Mouse (Mus musculus) limb, embryonic 14.5 days (tissue): Measurements from ENCODE around the gene Klf15. TPM values are rescaled to one million over a fixed set of nuclear protein-coding genes. Genes with fewer than 3 reads are reported as not detected.
A peak's percentile ranks its signal among the peaks of the same experiment; 100 is the strongest.

Experiments used
- ATAC-seq: fragments of 200-750 bp; cut with Nextera tagmentation; 2 replicates; pipeline ENCODE4 v1.8.0; 2017; ENCODE audit warnings: low read depth, moderate number of reproducible peaks, moderate TSS enrichment; ENCODE audit not compliant: low FRiP score
- DNase-seq: peaks from one replicate; pipeline ENCODE4 v3.0.0-alpha.2; 2015; ENCODE audit warnings: low spot score
- H3K27ac ChIP-seq: fragments of 300-500 bp; sonication (generic); replicated peaks from 2 replicates; pipeline ENCODE4 v1.5.1; 2014; ENCODE audit warnings: low read depth, mild to moderate bottlenecking, low read length, moderate library complexity, mixed read lengths
- H3K27me3 ChIP-seq: fragments of 300-500 bp; sonication (generic); 2 replicates; pipeline ENCODE4 v1.6.1; 2014; ENCODE audit warnings: low read length, mixed read lengths; ENCODE audit not compliant: control insufficient read depth, insufficient read depth
- H3K36me3 ChIP-seq: fragments of 300-500 bp; sonication (generic); 2 replicates; pipeline ENCODE4 v1.6.1; 2014; ENCODE audit warnings: mild to moderate bottlenecking, low read length, moderate library complexity, mixed read lengths; ENCODE audit not compliant: control insufficient read depth, insufficient read depth
- H3K4me1 ChIP-seq: fragments of 300-500 bp; sonication (generic); 2 replicates; pipeline ENCODE4 v1.6.1; 2014; ENCODE audit warnings: antibody characterized with exemption, low read length, mixed read lengths; ENCODE audit not compliant: control insufficient read depth, insufficient read depth
- H3K4me2 ChIP-seq: fragments of 300-500 bp; sonication (generic); replicated peaks from 2 replicates; pipeline ENCODE4 v1.6.1; 2014; ENCODE audit warnings: low read depth, mild to moderate bottlenecking, low read length, moderate library complexity; ENCODE audit not compliant: severe bottlenecking
- H3K4me3 ChIP-seq: fragments of 300-500 bp; sonication (generic); replicated peaks from 2 replicates; pipeline ENCODE4 v1.5.1; 2014; ENCODE audit warnings: low read length
- H3K9ac ChIP-seq: fragments of 300-500 bp; sonication (generic); 2 replicates; pipeline ENCODE4 v1.6.1; 2014; ENCODE audit warnings: mild to moderate bottlenecking, low read depth, low read length, moderate library complexity; ENCODE audit not compliant: severe bottlenecking
- H3K9me3 ChIP-seq: fragments of 300-500 bp; sonication (generic); 2 replicates; pipeline ENCODE4 v1.6.1; 2016; ENCODE audit warnings: low read length; ENCODE audit not compliant: control insufficient read depth
- POLR2A ChIP-seq: fragments of 200-500 bp; IDR thresholded peaks from 2 replicates; pipeline ENCODE4 v1.8.0; 2012; ENCODE audit warnings: inconsistent platforms, mild to moderate bottlenecking, moderate library complexity, borderline replicate concordance; ENCODE audit not compliant: insufficient read depth, insufficient read length; ENCODE audit errors: extremely low read depth
- WGBS: fragments of 180-500 bp; shearing (Covaris S2); extraction: QIAGEN DNeasy Blood & Tissue Kit; methylation state at CpG from one replicate; pipeline ENCODE4 v1.1.7; 2014; 5-methylcytosine and 5-hydroxymethylcytosine counted together
- polyA plus RNA-seq, 2 experiments: library from polyadenylated mRNA; depleted of rRNA in 1 of 2; stranded (reverse) in 1 of 2; unstranded in 1 of 2; fragments of >200 nt; fragmentation: Nextera tagmentation in 1 of 2; extraction: Ambion mirVana in 1 of 2; gene quantifications; 2 replicates each; pipeline versions ENCODE4 v1.2.1 to v1.2.3; 2012 to 2014

The Klf15 gene
- polyA plus RNA-seq, 2 experiments, result 5.3 to 7.0 TPM

DNA sequence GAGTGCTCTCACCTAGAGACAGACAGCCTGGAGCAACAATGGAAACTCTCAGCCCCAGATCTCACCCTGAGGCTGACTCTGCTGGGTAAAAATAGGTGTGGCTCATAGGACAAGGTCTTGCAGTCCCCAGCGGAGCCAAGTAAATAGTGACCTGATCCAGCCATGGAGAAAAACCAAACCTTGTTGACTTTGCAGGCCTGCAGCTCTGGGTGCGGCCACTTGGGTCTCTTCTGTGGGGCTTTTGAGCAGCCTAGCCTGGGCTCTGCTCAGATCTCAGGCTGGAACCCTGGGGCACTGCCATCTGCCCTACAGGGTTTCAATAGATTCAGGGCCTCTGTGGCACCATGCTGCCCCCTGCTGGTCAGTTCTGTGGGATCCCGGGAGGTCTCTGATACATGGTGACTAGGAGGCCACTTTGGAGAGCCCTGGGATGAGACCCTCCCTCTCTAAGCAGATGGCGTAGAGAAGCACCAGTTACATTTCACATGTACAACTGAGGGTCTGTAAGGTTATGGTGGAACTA, 52.6 kb downstream of the Klf15 start:
- 36% methylated on average over 4 of the region's 4 CpGs for WGBS
- ATAC-seq (peak; percentile 47), DNase-seq (peak; percentile 73)

DNA sequence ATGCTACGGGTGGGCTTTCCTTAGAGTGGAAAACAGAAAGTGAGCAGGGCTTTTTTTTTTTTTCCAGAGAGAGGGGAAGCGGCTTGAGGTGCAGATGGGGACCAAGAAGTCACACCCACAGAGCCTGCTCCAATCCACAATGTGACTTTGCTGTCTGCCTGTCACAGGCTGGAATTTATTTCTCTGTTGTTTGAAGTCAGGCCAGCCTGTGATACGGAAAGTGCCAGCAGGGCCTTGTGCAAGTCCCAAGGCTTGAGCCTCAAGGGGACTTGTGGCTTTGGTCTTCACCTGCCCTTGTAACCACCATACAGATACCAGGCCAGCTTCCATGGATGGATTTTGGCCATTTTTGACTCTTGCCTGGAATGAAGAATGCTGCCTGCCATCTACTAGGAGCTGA, 56.5 kb downstream of the Klf15 start:
- H3K27ac ChIP-seq, result no peak overlapping the region
- 0 out of 2 replicates have a peak, but pooled peaks cover 3% of the 10 kb centered on the region for H3K4me1 ChIP-seq
- no peak overlapping the region for H3K4me3 ChIP-seq
- H3K27me3 ChIP-seq, result no peaks in the 10 kb centered on the region
- no peak for DNase-seq
- no peak for ATAC-seq
- WGBS, result 36% methylated on average over 3 of the region's 3 CpGs
- H3K9ac ChIP-seq, result no peak overlapping the region
- no peaks in the 10 kb centered on the region for H3K9me3 ChIP-seq
- H3K4me2 ChIP-seq, result no peak overlapping the region
- TF ChIP-seq POLR2A, result no peak
- no peaks in the 10 kb centered on the region for H3K36me3 ChIP-seq

More for the DNA sequence above, 52.6 kb downstream of the Klf15 start:
- Histone ChIP-seq H3K27ac (no peak overlapping the region), H3K9ac (no peak overlapping the region), H3K36me3 (no peaks in the 10 kb centered on the region), H3K9me3 (no peaks in the 10 kb centered on the region), H3K4me1 (0 out of 2 replicates have a peak, but pooled peaks cover 3% of the 10 kb centered on the region), H3K4me2 (no peak overlapping the region), H3K4me3 (no peak overlapping the region), H3K27me3 (no peaks in the 10 kb centered on the region)
- no peak for TF ChIP-seq POLR2A

- no peak for TF ChIP-seq POLR2A
- WGBS, result 17% methylated on average over 5 of the region's 5 CpGs
- no peak for DNase-seq
These were observed 57.0 kb downstream of the Klf15 start for GRCm38 (mm10) chr6:90519375-90519774.

More at GRCm38 (mm10) chr6:90519375-90519774, 57.0 kb downstream of the Klf15 start:
- Histone ChIP-seq H3K27ac (no peak overlapping the region), H3K9me3 (no peaks in the 10 kb centered on the region), H3K36me3 (no peaks in the 10 kb centered on the region), H3K4me1 (0 out of 2 replicates have a peak, but pooled peaks cover 3% of the 10 kb centered on the region), H3K4me2 (no peak overlapping the region), H3K27me3 (no peaks in the 10 kb centered on the region), H3K4me3 (no peak overlapping the region), H3K9ac (no peak overlapping the region)
- no peak for ATAC-seq

Other genes starting within 250 kb of the Klf15 start
- not detected in 2 replicates for gene Vmn1r53, start 238.1 kb upstream of the Klf15 start, polyA plus RNA-seq (2012; rRNA removed)
- gene Vmn1r53, start 238.1 kb upstream of the Klf15 start, polyA plus RNA-seq (2014; fragmentation: Nextera tagmentation; extraction: Ambion mirVana), result not detected in 2 replicates
- not detected in 2 replicates for gene Vmn1r54, start 216.3 kb upstream of the Klf15 start, polyA plus RNA-seq (2012; rRNA removed)
- not detected in 2 replicates for gene Vmn1r54, start 216.3 kb upstream of the Klf15 start, polyA plus RNA-seq (2014; fragmentation: Nextera tagmentation; extraction: Ambion mirVana)
- gene BC048671, start 161.4 kb upstream of the Klf15 start, polyA plus RNA-seq (2012; rRNA removed), result not detected in 2 replicates
- not detected in 2 replicates for gene BC048671, start 161.4 kb upstream of the Klf15 start, polyA plus RNA-seq (2014; fragmentation: Nextera tagmentation; extraction: Ambion mirVana)
- gene Chst13, start 137.4 kb upstream of the Klf15 start, polyA plus RNA-seq (2012; rRNA removed), result 0.59 and 1.4 TPM in 2 replicates
- gene Chst13, start 137.4 kb upstream of the Klf15 start, polyA plus RNA-seq (2014; fragmentation: Nextera tagmentation; extraction: Ambion mirVana), result 0.91 and 0.94 TPM in 2 replicates
- 0.04 and 0.06 TPM in 2 replicates for gene Uroc1, start 129.3 kb upstream of the Klf15 start, polyA plus RNA-seq (2012; rRNA removed)
- 0.08 and 0.12 TPM in 2 replicates for gene Uroc1, start 129.3 kb upstream of the Klf15 start, polyA plus RNA-seq (2014; fragmentation: Nextera tagmentation; extraction: Ambion mirVana)
- gene Zxdc, start 93.1 kb upstream of the Klf15 start, polyA plus RNA-seq (2012; rRNA removed), result 15.1 and 18.0 TPM in 2 replicates
- gene Zxdc, start 93.1 kb upstream of the Klf15 start, polyA plus RNA-seq (2014; fragmentation: Nextera tagmentation; extraction: Ambion mirVana), result 12.4 and 13.5 TPM in 2 replicates
- 0.78 and 1.0 TPM in 2 replicates for gene Cfap100, start 33.8 kb upstream of the Klf15 start, polyA plus RNA-seq (2012; rRNA removed)
- gene Cfap100, start 33.8 kb upstream of the Klf15 start, polyA plus RNA-seq (2014; fragmentation: Nextera tagmentation; extraction: Ambion mirVana), result 0.33 and 1.1 TPM in 2 replicates
- gene Aldh1l1, start 23.9 kb downstream of the Klf15 start, polyA plus RNA-seq (2012; rRNA removed), result 1.3 and 1.5 TPM in 2 replicates
- gene Aldh1l1, start 23.9 kb downstream of the Klf15 start, polyA plus RNA-seq (2014; fragmentation: Nextera tagmentation; extraction: Ambion mirVana), result 1.4 and 2.1 TPM in 2 replicates
- gene Slc41a3, start 142.1 kb downstream of the Klf15 start, polyA plus RNA-seq (2012; rRNA removed), result 5.9 and 6.9 TPM in 2 replicates
- 5.4 and 6.4 TPM in 2 replicates for gene Slc41a3, start 142.1 kb downstream of the Klf15 start, polyA plus RNA-seq (2014; fragmentation: Nextera tagmentation; extraction: Ambion mirVana)